Mouse (Mus musculus): ENCODE results near the gene Bpifb9b.
"Not testable (repeated sequence)": the region's sequence is repeated elsewhere in the genome, so short reads cannot be mapped to it uniquely, and the experiment has no call there.

DNA sequence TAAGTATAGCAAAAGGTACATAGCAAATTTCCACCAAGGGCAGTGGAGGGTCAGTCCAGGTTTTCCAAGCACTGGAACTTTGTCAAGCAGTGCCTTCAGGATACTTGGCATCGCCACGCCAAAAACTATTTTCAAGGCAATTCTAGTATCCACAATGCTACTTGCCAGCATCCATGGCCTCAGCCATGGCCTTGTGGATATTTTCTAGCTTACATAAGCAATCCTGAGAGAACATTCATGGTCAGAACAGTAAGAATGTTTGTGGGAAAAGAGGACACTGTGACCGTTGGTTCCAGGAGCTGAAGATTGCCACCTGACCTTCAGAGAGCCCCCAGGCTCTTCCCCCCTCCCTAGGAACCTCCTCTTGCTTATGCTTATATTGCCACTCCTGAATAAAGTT lies 15.2 kb upstream of the Bpifb9b start:
- TF ChIP-seq EP300, CTCF (IDR thresholded peaks at IDR 0.05; ENCODE audit: low read depth): not testable (repeated sequence)

Measured in heart, postnatal 0 days (tissue).